In genomic region chr4:32217593-32217992, GRCm38 (mm10) we compare ENCODE assay signal across 12 mouse cellular contexts. TPM values are rescaled to one million over a fixed set of nuclear protein-coding genes. Genes with fewer than 3 reads are reported as not detected.
DNase-seq lines count a peak whose midpoint lies in the region; ATAC-seq lines count a peak whose summit lies in the region.
"Had no signal": no experiment of that assay in that cellular context is flagged by ENCODE, and none has a peak within 500 bp of the region (broad histone marks: within the 10 kb centered on the region; RNA-seq: fewer than 3 reads in every experiment).

No protein-coding gene starts in this region.

- H3K9me3 ChIP-seq in forebrain, embryonic 13.5 days (replicated peaks) = no peaks in the 10 kb centered on the region
- H3K9me3 ChIP-seq in forebrain, embryonic 12.5 days = no peaks in the 10 kb centered on the region

- no peaks in the 10 kb centered on the region for H3K27me3 ChIP-seq in forebrain, embryonic 13.5 days
- H3K27me3 ChIP-seq in forebrain, embryonic 12.5 days = peaks cover 7% of the 10 kb centered on the region; the same call in 1 of the 2 replicates

- no peak overlapping the region for H3K4me2 ChIP-seq in forebrain, embryonic 13.5 days
- H3K4me2 ChIP-seq in forebrain, embryonic 12.5 days = no peak overlapping the region
- H3K4me2 ChIP-seq: liver, embryonic 11.5 days had no signal

- H3K36me3 ChIP-seq in forebrain, embryonic 13.5 days (ENCODE audit: poor library complexity, severe bottlenecking) = no peaks in the 10 kb centered on the region
- H3K36me3 ChIP-seq in forebrain, embryonic 12.5 days (replicated peaks) = no peaks in the 10 kb centered on the region

- peak; percentile 41; the same call in 1 of the 2 replicates for ATAC-seq in forebrain, embryonic 13.5 days
- ATAC-seq in forebrain, embryonic 12.5 days (ENCODE audit: low FRiP score) = no peak

- H3K9ac ChIP-seq in forebrain, embryonic 13.5 days = no peak overlapping the region
- H3K9ac ChIP-seq in forebrain, embryonic 12.5 days = no peak overlapping the region

- H3K27ac ChIP-seq in forebrain, embryonic 13.5 days = no peak overlapping the region
- H3K27ac ChIP-seq in forebrain, embryonic 12.5 days = no peak overlapping the region

- H3K4me1 ChIP-seq in forebrain, embryonic 13.5 days = peaks cover 22% of the 10 kb centered on the region
- H3K4me1 ChIP-seq in forebrain, embryonic 12.5 days = peaks cover 18% of the 10 kb centered on the region

- DNase-seq in frontal cortex, postnatal 36 days (ENCODE audit: low spot score in 2 of 2) = peak; percentile 55 to 58
- peak; percentile 56 to 62 for DNase-seq in left cerebral cortex, adult 18-20 months (ENCODE audit: low spot score in 2 of 2)
- peak; percentile 68 for DNase-seq in right cerebral cortex, postnatal 25 days
- no peak for DNase-seq in cerebellum, adult 11 months
- DNase-seq in cerebellum, postnatal 10 days = no peak
- DNase-seq in natural killer cell, adult 2 months (ENCODE audit: low spot score in 2 of 2) = no peak
- DNase-seq: gastrocnemius, postnatal 14 days; kidney, postnatal 36 days had no signal

- 94% methylated on average over 12 of the region's 12 CpGs for WGBS in forebrain, embryonic 13.5 days
- 93% methylated on average over 12 of the region's 12 CpGs for WGBS in forebrain, embryonic 12.5 days

- no peak overlapping the region for H3K4me3 ChIP-seq in forebrain, embryonic 13.5 days
- no peak overlapping the region for H3K4me3 ChIP-seq in forebrain, embryonic 12.5 days (replicated peaks)

RNA-seq across cellular contexts. Expression of gene Bach2, which starts 21.0 kb away (rescaled TPM):
- 26.2 and 31.6 TPM in 2 replicates for polyA plus RNA-seq in forebrain, embryonic 13.5 days (2015; fragmentation: Nextera tagmentation; extraction: Ambion mirVana)
- 22.3 and 27.7 TPM in 2 replicates for polyA plus RNA-seq in forebrain, embryonic 12.5 days (2016; fragmentation: Nextera tagmentation; extraction: Ambion mirVana)
- total RNA-seq in left cerebral cortex, adult 18-20 months (2021) = 10 to 100 TPM; 13.2 to 14.4 TPM
- total RNA-seq: MEL had no signal

Comparison
In these comparisons a context has a peak if more than half of its experiments do, and no peak if none do; other contexts are left out.
1. DNase-seq: peak in frontal cortex, postnatal 36 days (2 of 2), left cerebral cortex, adult 18-20 months (2 of 2) and right cerebral cortex, postnatal 25 days (single experiment); none in cerebellum, adult 11 months (single experiment), cerebellum, postnatal 10 days (0 of 2) and natural killer cell, adult 2 months (0 of 2).